Comparison of ENCODE assay signal across 17 mouse cellular contexts in the genomic region with DNA sequence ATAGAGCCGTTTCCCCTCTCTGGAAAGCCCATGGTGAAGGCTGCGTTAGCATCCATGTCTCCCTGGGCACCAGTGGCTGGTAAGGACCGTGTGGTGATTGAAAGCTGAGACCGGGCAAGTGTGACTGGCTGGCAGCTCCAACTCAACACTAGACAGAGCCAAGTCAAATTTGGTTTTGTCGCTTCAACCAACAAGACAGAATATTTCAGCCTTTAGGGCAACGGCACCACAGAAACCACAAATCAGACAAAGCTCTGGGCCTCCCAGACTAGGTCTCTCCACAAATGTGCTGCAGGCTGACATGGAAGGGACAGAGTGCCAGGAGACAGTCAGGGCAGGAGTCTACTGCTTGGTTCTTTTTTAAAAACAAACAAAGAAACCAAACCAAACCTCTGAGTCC.
DNase-seq lines count a peak whose midpoint lies in the region; ATAC-seq and TF ChIP-seq lines count a peak whose summit lies in the region.
"Had no signal": no experiment of that assay in that cellular context is flagged by ENCODE, and none has a peak within 500 bp of the region (broad histone marks: within the 10 kb centered on the region; RNA-seq: fewer than 3 reads in every experiment).

No protein-coding gene starts in this region.

- H3K27ac ChIP-seq in forebrain, postnatal 0 days (ENCODE audit: low read depth, low read length) = no peak overlapping the region
- H3K27ac ChIP-seq in forebrain, embryonic 12.5 days = no peak overlapping the region
- H3K27ac ChIP-seq in midbrain, embryonic 13.5 days = peak overlapping the region; percentile 26; the same call in 1 of the 2 replicates
- no peak overlapping the region for H3K27ac ChIP-seq in midbrain, embryonic 15.5 days
- H3K27ac ChIP-seq in hindbrain, embryonic 13.5 days = peak overlapping the region; percentile 20
- peak overlapping the region; percentile 32; the same call in 1 of the 2 replicates for H3K27ac ChIP-seq in olfactory bulb, adult 2 months (ENCODE audit: insufficient read depth, low read depth, low read length)
- H3K27ac ChIP-seq: heart, adult 2 months; lung, embryonic 15.5 days had no signal

- peak; percentile 47 for DNase-seq in forebrain, postnatal 0 days
- DNase-seq in cerebellum, postnatal 36 days = no peak
- DNase-seq: adrenal gland, adult 8-10 months; cerebellum, adult 2 months; heart, adult 2 months; heart, postnatal 10 days; kidney, postnatal 10 days; layer of hippocampus, adult 9-11 months; liver had no signal

- no peak overlapping the region for H3K4me2 ChIP-seq in forebrain, postnatal 0 days (ENCODE audit: low read depth)
- no peak overlapping the region for H3K4me2 ChIP-seq in forebrain, embryonic 12.5 days
- H3K4me2 ChIP-seq in midbrain, embryonic 13.5 days (replicated peaks) = no peak overlapping the region
- H3K4me2 ChIP-seq in midbrain, embryonic 15.5 days = no peak overlapping the region
- H3K4me2 ChIP-seq in hindbrain, embryonic 13.5 days = no peak overlapping the region
- H3K4me2 ChIP-seq: lung, embryonic 15.5 days had no signal

- ATAC-seq in forebrain, postnatal 0 days = no peak
- ATAC-seq in forebrain, embryonic 12.5 days (ENCODE audit: low FRiP score) = no peak
- ATAC-seq in midbrain, embryonic 13.5 days = no peak
- ATAC-seq in midbrain, embryonic 15.5 days (replicated peaks) = no peak
- ATAC-seq in hindbrain, embryonic 13.5 days (ENCODE audit: low FRiP score) = no peak
- ATAC-seq: intestine, embryonic 16.5 days had no signal

- H3K9ac ChIP-seq in forebrain, postnatal 0 days = no peak overlapping the region
- H3K9ac ChIP-seq in forebrain, embryonic 12.5 days = no peak overlapping the region
- no peak overlapping the region for H3K9ac ChIP-seq in midbrain, embryonic 13.5 days (replicated peaks)
- no peak overlapping the region for H3K9ac ChIP-seq in midbrain, embryonic 15.5 days
- no peak overlapping the region for H3K9ac ChIP-seq in hindbrain, embryonic 13.5 days
- H3K9ac ChIP-seq: lung, embryonic 15.5 days had no signal

- H3K4me3 ChIP-seq in forebrain, postnatal 0 days (ENCODE audit: low read depth, low read length) = no peak overlapping the region
- no peak overlapping the region for H3K4me3 ChIP-seq in forebrain, embryonic 12.5 days (replicated peaks)
- no peak overlapping the region for H3K4me3 ChIP-seq in midbrain, embryonic 13.5 days (replicated peaks)
- H3K4me3 ChIP-seq in midbrain, embryonic 15.5 days = no peak overlapping the region
- no peak overlapping the region for H3K4me3 ChIP-seq in hindbrain, embryonic 13.5 days
- H3K4me3 ChIP-seq in olfactory bulb, adult 2 months (ENCODE audit: insufficient read depth, low read depth, low read length) = no peak overlapping the region
- H3K4me3 ChIP-seq: heart, adult 2 months; lung, embryonic 15.5 days had no signal

- TF ChIP-seq CTCF in forebrain, postnatal 0 days (IDR thresholded peaks at IDR 0.05; ENCODE audit: low read depth) = no peak
- TF ChIP-seq CTCF in olfactory bulb, adult 2 months (IDR thresholded peaks at IDR 0.05; ENCODE audit: insufficient read depth, low read depth, low read length) = no peak

- no peak for TF ChIP-seq POLR2A in olfactory bulb, adult 2 months (IDR thresholded peaks at IDR 0.05; ENCODE audit: insufficient read depth, low read depth, low read length)

- peaks cover 16% of the 10 kb centered on the region; the same call in 1 of the 2 replicates for H3K4me1 ChIP-seq in forebrain, postnatal 0 days (ENCODE audit: insufficient read depth)
- H3K4me1 ChIP-seq in forebrain, embryonic 12.5 days = peaks cover 56% of the 10 kb centered on the region
- peaks cover 71% of the 10 kb centered on the region for H3K4me1 ChIP-seq in midbrain, embryonic 13.5 days (replicated peaks)
- peaks cover 61% of the 10 kb centered on the region for H3K4me1 ChIP-seq in midbrain, embryonic 15.5 days
- H3K4me1 ChIP-seq in hindbrain, embryonic 13.5 days (replicated peaks) = peaks cover 71% of the 10 kb centered on the region
- peaks cover 33% of the 10 kb centered on the region for H3K4me1 ChIP-seq in olfactory bulb, adult 2 months (ENCODE audit: control insufficient read depth, insufficient read depth, low read length)

- no peaks in the 10 kb centered on the region; the same call in 1 of the 2 replicates for H3K27me3 ChIP-seq in forebrain, postnatal 0 days (ENCODE audit: insufficient read depth, low read length)
- H3K27me3 ChIP-seq in forebrain, embryonic 12.5 days = no peaks in the 10 kb centered on the region
- H3K27me3 ChIP-seq in midbrain, embryonic 13.5 days = no peaks in the 10 kb centered on the region
- H3K27me3 ChIP-seq in midbrain, embryonic 15.5 days (replicated peaks) = no peaks in the 10 kb centered on the region
- H3K27me3 ChIP-seq in hindbrain, embryonic 13.5 days = no peaks in the 10 kb centered on the region
- H3K27me3 ChIP-seq: lung, embryonic 15.5 days had no signal

- H3K9me3 ChIP-seq in forebrain, postnatal 0 days (ENCODE audit: low read length) = no peaks in the 10 kb centered on the region
- no peaks in the 10 kb centered on the region for H3K9me3 ChIP-seq in forebrain, embryonic 12.5 days
- H3K9me3 ChIP-seq in midbrain, embryonic 13.5 days = no peaks in the 10 kb centered on the region
- H3K9me3 ChIP-seq in midbrain, embryonic 15.5 days = no peaks in the 10 kb centered on the region
- H3K9me3 ChIP-seq in hindbrain, embryonic 13.5 days = no peaks in the 10 kb centered on the region
- H3K9me3 ChIP-seq: G1E; lung, embryonic 15.5 days had no signal

- 42% methylated on average over 6 of the region's 6 CpGs for WGBS in forebrain, postnatal 0 days
- 88% methylated on average over 6 of the region's 6 CpGs for WGBS in forebrain, embryonic 12.5 days
- 82% methylated on average over 6 of the region's 6 CpGs for WGBS in midbrain, embryonic 13.5 days
- WGBS in midbrain, embryonic 15.5 days = 82% methylated on average over 6 of the region's 6 CpGs
- WGBS in hindbrain, embryonic 13.5 days = 77% methylated on average over 6 of the region's 6 CpGs
- WGBS in olfactory bulb, adult 2 months = 84% methylated on average over 6 of the region's 6 CpGs

- no peaks in the 10 kb centered on the region for H3K36me3 ChIP-seq in forebrain, postnatal 0 days (ENCODE audit: insufficient read depth)
- H3K36me3 ChIP-seq in forebrain, embryonic 12.5 days (replicated peaks) = no peaks in the 10 kb centered on the region
- H3K36me3 ChIP-seq in midbrain, embryonic 13.5 days = no peaks in the 10 kb centered on the region
- H3K36me3 ChIP-seq in midbrain, embryonic 15.5 days (replicated peaks) = no peaks in the 10 kb centered on the region
- no peaks in the 10 kb centered on the region for H3K36me3 ChIP-seq in hindbrain, embryonic 13.5 days
- H3K36me3 ChIP-seq: lung, embryonic 15.5 days had no signal

Comparison
In these comparisons a context has a peak if more than half of its experiments do, and no peak if none do; other contexts are left out.
1. H3K27ac ChIP-seq: peak in midbrain, embryonic 13.5 days (single experiment), hindbrain, embryonic 13.5 days (single experiment) and olfactory bulb, adult 2 months (single experiment); none in forebrain, postnatal 0 days (single experiment), forebrain, embryonic 12.5 days (single experiment) and midbrain, embryonic 15.5 days (single experiment).